Mouse (Mus musculus) neural tube, embryonic 14.5 days (tissue): ENCODE results near the gene Ncapd3. TPM values are rescaled to one million over a fixed set of nuclear protein-coding genes. Genes with fewer than 3 reads are reported as not detected.

Source experiments
- polyA plus RNA-seq: library from polyadenylated mRNA; unstranded; fragments of >200 nt; fragmentation: Nextera tagmentation; extraction: Ambion mirVana; gene quantifications from 2 replicates; pipeline ENCODE4 v1.2.1, GENCODE M21; 2014

The Ncapd3 gene
- polyA plus RNA-seq, 1 experiment from 2014 or later, result 16.7 TPM

Other genes starting within 250 kb of the Ncapd3 start
- gene Glb1l2, start 223.7 kb upstream of the Ncapd3 start, polyA plus RNA-seq, result 1.9 and 3.2 TPM in 2 replicates
- gene Glb1l3, start 169.3 kb upstream of the Ncapd3 start, polyA plus RNA-seq, result not detected in 2 replicates
- not detected in 2 replicates for gene Gm1110, start 107.1 kb upstream of the Ncapd3 start, polyA plus RNA-seq
- 27.4 and 30.9 TPM in 2 replicates for gene Acad8, start 30.6 kb upstream of the Ncapd3 start, polyA plus RNA-seq
- 136 and 145 TPM in 2 replicates for gene Thyn1, start 30.5 kb upstream of the Ncapd3 start, polyA plus RNA-seq
- 90.4 and 100 TPM in 2 replicates for gene Vps26b, start 110 bp upstream of the Ncapd3 start, polyA plus RNA-seq
- 36.1 and 49.7 TPM in 2 replicates for gene Jam3, start 125.2 kb downstream of the Ncapd3 start, polyA plus RNA-seq